Mouse (Mus musculus): Measurements from ENCODE around the gene Pear1. TPM values are rescaled to one million over a fixed set of nuclear protein-coding genes. Genes with fewer than 3 reads are reported as not detected.
A peak's percentile ranks its signal among the peaks of the same experiment; 100 is the strongest.

The Pear1 gene
- polyA plus RNA-seq, 1 experiment = 9.6 TPM

GRCm38 (mm10) chr3:87768844-87769243 is 55.3 kb downstream of the Pear1 start:
- Histone ChIP-seq H3K27ac (ENCODE audit: insufficient read depth, low read length) (peak overlapping the region; percentile 75), H3K4me1 (ENCODE audit: control insufficient read depth, insufficient read depth, low read length) (no peaks in the 10 kb centered on the region), H3K4me3 (ENCODE audit: insufficient read depth, low read length) (peak overlapping the region; percentile 25)
- TF ChIP-seq POLR2A (IDR thresholded peaks at IDR 0.05; ENCODE audit: extremely low read depth, insufficient read depth, low read length) = no peak
- TF ChIP-seq CTCF (IDR thresholded peaks at IDR 0.05; ENCODE audit: extremely low read depth, insufficient read depth, low read length) = peak; percentile 20; the same call in 1 of the 2 replicates

GRCm38 (mm10) chr3:87768431-87768830 is 55.7 kb downstream of the Pear1 start:
- Histone ChIP-seq H3K4me1 (ENCODE audit: control insufficient read depth, insufficient read depth, low read length) (no peaks in the 10 kb centered on the region), H3K27ac (ENCODE audit: insufficient read depth, low read length) (peak overlapping the region; percentile 75), H3K4me3 (ENCODE audit: insufficient read depth, low read length) (peak overlapping the region; percentile 25)
- TF ChIP-seq POLR2A (IDR thresholded peaks at IDR 0.05; ENCODE audit: extremely low read depth, insufficient read depth, low read length) (no peak), CTCF (IDR thresholded peaks at IDR 0.05; ENCODE audit: extremely low read depth, insufficient read depth, low read length) (no peak)

- Histone ChIP-seq H3K4me3 (ENCODE audit: insufficient read depth, low read length) (peak overlapping the region; percentile 25; the same call in 1 of the 2 replicates), H3K4me1 (ENCODE audit: control insufficient read depth, insufficient read depth, low read length) (no peaks in the 10 kb centered on the region), H3K27ac (ENCODE audit: insufficient read depth, low read length) (no peak overlapping the region; the same call in 1 of the 2 replicates)
- TF ChIP-seq POLR2A (IDR thresholded peaks at IDR 0.05; ENCODE audit: extremely low read depth, insufficient read depth, low read length) (no peak), CTCF (IDR thresholded peaks at IDR 0.05; ENCODE audit: extremely low read depth, insufficient read depth, low read length) (no peak)
Measured at GRCm38 (mm10) chr3:87767764-87768163, 56.3 kb downstream of the Pear1 start.

- TF ChIP-seq POLR2A (IDR thresholded peaks at IDR 0.05; ENCODE audit: extremely low read depth, insufficient read depth, low read length) (no peak), CTCF (IDR thresholded peaks at IDR 0.05; ENCODE audit: extremely low read depth, insufficient read depth, low read length) (no peak)
- 0 out of 2 replicates have a peak overlapping the region, but pooled peaks have one; percentile 60 for H3K27ac ChIP-seq (ENCODE audit: insufficient read depth, low read length)
Measured at GRCm38 (mm10) chr3:87766284-87766667, 57.8 kb downstream of the Pear1 start.

GRCm38 (mm10) chr3:87765631-87766283 is 58.3 kb downstream of the Pear1 start:
- no peak overlapping the region for H3K4me3 ChIP-seq (ENCODE audit: insufficient read depth, low read length)
- TF ChIP-seq POLR2A (IDR thresholded peaks at IDR 0.05; ENCODE audit: extremely low read depth, insufficient read depth, low read length) = no peak
- no peak for TF ChIP-seq CTCF (IDR thresholded peaks at IDR 0.05; ENCODE audit: extremely low read depth, insufficient read depth, low read length)
- peak overlapping the region; percentile 60; the same call in 1 of the 2 replicates for H3K27ac ChIP-seq (ENCODE audit: insufficient read depth, low read length)
- H3K4me1 ChIP-seq (ENCODE audit: control insufficient read depth, insufficient read depth, low read length) = no peaks in the 10 kb centered on the region

More at GRCm38 (mm10) chr3:87766284-87766667, 57.8 kb downstream of the Pear1 start:
- H3K4me3 ChIP-seq (ENCODE audit: insufficient read depth, low read length) = no peak overlapping the region
- H3K4me1 ChIP-seq (ENCODE audit: control insufficient read depth, insufficient read depth, low read length) = no peaks in the 10 kb centered on the region

GRCm38 (mm10) chr3:87765091-87765490 is 59.0 kb downstream of the Pear1 start:
- H3K27ac ChIP-seq (ENCODE audit: insufficient read depth, low read length) = peak overlapping the region; percentile 28; the same call in 1 of the 2 replicates
- TF ChIP-seq CTCF (IDR thresholded peaks at IDR 0.05; ENCODE audit: extremely low read depth, insufficient read depth, low read length) (no peak), POLR2A (IDR thresholded peaks at IDR 0.05; ENCODE audit: extremely low read depth, insufficient read depth, low read length) (no peak)
- H3K4me3 ChIP-seq (ENCODE audit: insufficient read depth, low read length) = no peak overlapping the region
- no peaks in the 10 kb centered on the region for H3K4me1 ChIP-seq (ENCODE audit: control insufficient read depth, insufficient read depth, low read length)

- H3K4me1 ChIP-seq (ENCODE audit: control insufficient read depth, insufficient read depth, low read length) = no peaks in the 10 kb centered on the region
- H3K27ac ChIP-seq (ENCODE audit: insufficient read depth, low read length) = no peak overlapping the region
- TF ChIP-seq POLR2A (IDR thresholded peaks at IDR 0.05; ENCODE audit: extremely low read depth, insufficient read depth, low read length) (no peak), CTCF (IDR thresholded peaks at IDR 0.05; ENCODE audit: extremely low read depth, insufficient read depth, low read length) (no peak)
- H3K4me3 ChIP-seq (ENCODE audit: insufficient read depth, low read length) = no peak overlapping the region
Measured at GRCm38 (mm10) chr3:87764506-87764905, 59.6 kb downstream of the Pear1 start.

- H3K4me3 ChIP-seq (ENCODE audit: insufficient read depth, low read length) = no peak overlapping the region
- no peak for TF ChIP-seq POLR2A (IDR thresholded peaks at IDR 0.05; ENCODE audit: extremely low read depth, insufficient read depth, low read length)
- TF ChIP-seq CTCF (IDR thresholded peaks at IDR 0.05; ENCODE audit: extremely low read depth, insufficient read depth, low read length) = no peak
Measured at GRCm38 (mm10) chr3:87763683-87764289, 60.3 kb downstream of the Pear1 start.

GRCm38 (mm10) chr3:87763202-87763601 is 60.9 kb downstream of the Pear1 start:
- no peak for TF ChIP-seq POLR2A (IDR thresholded peaks at IDR 0.05; ENCODE audit: extremely low read depth, insufficient read depth, low read length)
- no peak for TF ChIP-seq CTCF (IDR thresholded peaks at IDR 0.05; ENCODE audit: extremely low read depth, insufficient read depth, low read length)
- Histone ChIP-seq H3K4me3 (ENCODE audit: insufficient read depth, low read length) (no peak overlapping the region), H3K27ac (ENCODE audit: insufficient read depth, low read length) (no peak overlapping the region), H3K4me1 (ENCODE audit: control insufficient read depth, insufficient read depth, low read length) (no peaks in the 10 kb centered on the region)

More at GRCm38 (mm10) chr3:87763683-87764289, 60.3 kb downstream of the Pear1 start:
- H3K27ac ChIP-seq (ENCODE audit: insufficient read depth, low read length) = no peak overlapping the region
- no peaks in the 10 kb centered on the region for H3K4me1 ChIP-seq (ENCODE audit: control insufficient read depth, insufficient read depth, low read length)
